ENCODE assay signal across 21 mouse cellular contexts in the genomic region with DNA sequence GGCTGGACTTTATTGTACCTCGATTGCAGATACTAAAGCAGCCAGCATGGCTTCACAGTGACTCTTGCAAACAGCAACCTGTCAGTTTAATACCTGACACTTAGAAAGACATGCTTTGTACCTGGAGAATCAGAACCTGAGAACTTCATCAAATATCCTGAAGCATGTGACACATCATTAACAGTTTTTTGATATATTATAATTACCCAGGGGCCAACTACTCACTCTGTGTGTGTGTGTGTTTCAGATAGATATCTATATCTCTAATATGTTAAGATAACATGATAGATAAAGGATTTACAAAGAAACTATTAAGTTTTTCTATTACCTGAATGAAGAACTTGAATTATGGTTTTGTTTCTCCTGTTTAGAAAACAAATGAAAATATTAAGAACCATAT.
"Had no signal": no experiment of that assay in that cellular context is flagged by ENCODE, and none has a peak within 500 bp of the region (broad histone marks: within the 10 kb centered on the region; RNA-seq: fewer than 3 reads in every experiment).

No protein-coding gene starts in this region.

- H3K4me2 ChIP-seq: intestine, embryonic 15.5 days; kidney, embryonic 15.5 days; limb, embryonic 13.5 days; liver, embryonic 12.5 days; liver, embryonic 15.5 days; lung, embryonic 15.5 days; midbrain, embryonic 12.5 days had no signal

- H3K4me3 ChIP-seq: intestine, embryonic 15.5 days; kidney, embryonic 15.5 days; limb, embryonic 10.5 days; limb, embryonic 13.5 days; liver, embryonic 12.5 days; liver, embryonic 15.5 days; lung, embryonic 15.5 days; megakaryocyte, embryonic 14.5 days; midbrain, embryonic 12.5 days had no signal

- ATAC-seq: intestine, embryonic 15.5 days; liver, embryonic 12.5 days had no signal

- H3K9me3 ChIP-seq: intestine, embryonic 15.5 days; kidney, embryonic 15.5 days; limb, embryonic 10.5 days; limb, embryonic 13.5 days; liver, embryonic 12.5 days; liver, embryonic 15.5 days; lung, embryonic 15.5 days; megakaryocyte, embryonic 14.5 days; midbrain, embryonic 12.5 days had no signal

- H3K27me3 ChIP-seq: intestine, embryonic 15.5 days; kidney, embryonic 15.5 days; limb, embryonic 13.5 days; liver, embryonic 12.5 days; liver, embryonic 15.5 days; lung, embryonic 15.5 days; megakaryocyte, embryonic 14.5 days had no signal

- H3K27ac ChIP-seq: intestine, embryonic 15.5 days; kidney, embryonic 15.5 days; limb, embryonic 10.5 days; limb, embryonic 13.5 days; liver, embryonic 12.5 days; liver, embryonic 15.5 days; lung, embryonic 15.5 days; midbrain, embryonic 12.5 days; stomach, postnatal 0 days had no signal

- DNase-seq: kidney, adult 11 months; kidney, adult 8-10 months; kidney, postnatal 10 days; kidney, postnatal 36 days; liver; lung, adult 18-20 months; lung, postnatal 10 days; lung, postnatal 36 days; right cerebral cortex, postnatal 14 days; right cerebral cortex, postnatal 4 days; thymus, postnatal 25 days had no signal

- H3K4me1 ChIP-seq: intestine, embryonic 15.5 days; kidney, embryonic 15.5 days; limb, embryonic 10.5 days; limb, embryonic 13.5 days; liver, embryonic 12.5 days; liver, embryonic 15.5 days; lung, embryonic 15.5 days; megakaryocyte, embryonic 14.5 days had no signal

- H3K36me3 ChIP-seq: intestine, embryonic 15.5 days; kidney, embryonic 15.5 days; limb, embryonic 10.5 days; limb, embryonic 13.5 days; liver, embryonic 12.5 days; liver, embryonic 15.5 days; lung, embryonic 15.5 days; midbrain, embryonic 12.5 days had no signal

- H3K9ac ChIP-seq: intestine, embryonic 15.5 days; kidney, embryonic 15.5 days; limb, embryonic 13.5 days; liver, embryonic 12.5 days; liver, embryonic 15.5 days; lung, embryonic 15.5 days; midbrain, embryonic 12.5 days had no signal
